22 mouse cellular contexts compared by ENCODE assay signal in the genomic region with DNA sequence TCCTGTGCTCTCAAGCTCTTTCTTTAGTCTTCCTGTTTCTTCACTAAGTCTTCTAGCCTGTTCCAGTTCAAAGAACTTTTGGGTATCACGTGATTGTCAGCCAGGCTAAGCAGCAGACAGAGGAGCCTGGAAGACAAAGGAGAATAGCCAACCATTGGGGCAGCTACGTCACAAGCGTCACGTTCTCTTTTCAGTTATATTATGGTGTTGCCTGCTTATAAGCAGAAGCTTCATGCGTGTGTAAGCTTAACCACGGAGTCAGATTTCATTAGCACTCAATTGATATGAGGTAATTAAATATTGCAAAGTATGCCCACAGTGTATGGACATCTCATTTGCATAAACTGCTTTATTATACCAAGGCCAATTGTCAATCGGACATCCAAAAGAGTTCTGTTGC. TPM values are rescaled to one million over a fixed set of nuclear protein-coding genes. Genes with fewer than 3 reads are reported as not detected.
"Had no signal": no experiment of that assay in that cellular context is flagged by ENCODE, and none has a peak within 500 bp of the region (broad histone marks: within the 10 kb centered on the region; RNA-seq: fewer than 3 reads in every experiment).

No protein-coding gene starts in this region.

- DNase-seq: kidney, adult 11 months; kidney, adult 8-10 months; kidney, postnatal 10 days; kidney, postnatal 36 days; layer of hippocampus, postnatal 36 days; liver, embryonic 13.5 days; lung, adult 2 months; right cerebral cortex, postnatal 25 days; spleen, adult 18-20 months; thymus, adult 2 months; thymus, postnatal 14 days; thymus, postnatal 4 days had no signal

- H3K9ac ChIP-seq: kidney, embryonic 15.5 days; liver, embryonic 13.5 days; stomach, embryonic 15.5 days had no signal

- H3K4me2 ChIP-seq: kidney, embryonic 15.5 days; liver, embryonic 13.5 days; stomach, embryonic 15.5 days had no signal

- H3K9me3 ChIP-seq: kidney, embryonic 15.5 days; liver, embryonic 13.5 days; stomach, embryonic 15.5 days had no signal

- H3K36me3 ChIP-seq: kidney, embryonic 15.5 days; liver, embryonic 13.5 days; stomach, embryonic 15.5 days had no signal

- H3K4me3 ChIP-seq: kidney, embryonic 15.5 days; left cerebral cortex, adult 2 months; liver, embryonic 13.5 days; stomach, embryonic 15.5 days had no signal

- H3K4me1 ChIP-seq: kidney, embryonic 15.5 days; liver, embryonic 13.5 days; stomach, embryonic 15.5 days had no signal

- H3K27me3 ChIP-seq: kidney, embryonic 15.5 days; liver, embryonic 13.5 days; stomach, embryonic 15.5 days had no signal

- H3K27ac ChIP-seq: kidney, embryonic 15.5 days; left cerebral cortex, adult 2 months; liver, embryonic 13.5 days; macrophage; stomach, embryonic 15.5 days had no signal

RNA-seq across cellular contexts. Expression of a gene that starts 30.4 kb away (rescaled TPM):
- total RNA-seq: layer of hippocampus, postnatal 36 days; liver, adult 2 months; megakaryocyte, adult 5-6 weeks had no signal
- polyA plus RNA-seq: intestine, embryonic 14.5 days; kidney, embryonic 15.5 days; limb, embryonic 11.5 days; liver, adult 2 months; liver, embryonic 13.5 days; liver, embryonic 16.5 days; macrophage; neural tube, embryonic 11.5 days; thymus, adult 2 months had no signal
